Mouse (Mus musculus) midbrain, embryonic 16.5 days (tissue): ENCODE results near the gene Morf4l1. TPM values are rescaled to one million over a fixed set of nuclear protein-coding genes. Genes with fewer than 3 reads are reported as not detected.
"Not testable (repeated sequence)": the region's sequence is repeated elsewhere in the genome, so short reads cannot be mapped to it uniquely, and the experiment has no call there.

Source experiments
- ATAC-seq: fragments of 200-750 bp; cut with Nextera tagmentation; 2 replicates; pipeline ENCODE4 v1.8.0; 2017; ENCODE audit warnings: moderate TSS enrichment
- H3K27ac ChIP-seq: fragments of 300-500 bp; sonication (generic); 2 replicates; pipeline ENCODE4 v1.5.1; 2014; ENCODE audit warnings: mild to moderate bottlenecking, low read length, mixed read lengths
- H3K27me3 ChIP-seq: fragments of 300-500 bp; sonication (generic); 2 replicates; pipeline ENCODE4 v1.6.1; 2014; ENCODE audit warnings: low read depth, low read length, mixed read lengths; ENCODE audit not compliant: control insufficient read depth, insufficient read depth
- H3K36me3 ChIP-seq: fragments of 300-500 bp; sonication (generic); 2 replicates; pipeline ENCODE4 v1.6.1; 2014; ENCODE audit warnings: mild to moderate bottlenecking, low read length, moderate library complexity, mixed read lengths; ENCODE audit not compliant: control insufficient read depth, insufficient read depth
- H3K4me1 ChIP-seq: fragments of 300-500 bp; sonication (generic); 2 replicates; pipeline ENCODE4 v1.6.1; 2014; ENCODE audit warnings: mild to moderate bottlenecking, low read length, mixed read lengths; ENCODE audit not compliant: control insufficient read depth, insufficient read depth
- H3K4me2 ChIP-seq: fragments of 300-500 bp; sonication (generic); 2 replicates; pipeline ENCODE4 v1.6.1; 2014; ENCODE audit warnings: mild to moderate bottlenecking, low read length, mixed read lengths
- H3K4me3 ChIP-seq: fragments of 300-500 bp; sonication (generic); 2 replicates; pipeline ENCODE4 v1.5.1; 2014; ENCODE audit warnings: low read depth, mild to moderate bottlenecking, low read length, moderate library complexity, mixed read lengths
- H3K9ac ChIP-seq: fragments of 300-500 bp; sonication (generic); 2 replicates; pipeline ENCODE4 v1.6.1; 2014; ENCODE audit warnings: low read depth, low read length, mixed read lengths
- H3K9me3 ChIP-seq: fragments of 300-500 bp; sonication (generic); replicated peaks from 2 replicates; pipeline ENCODE4 v1.6.1; 2014; ENCODE audit warnings: mild to moderate bottlenecking, low read length, mixed read lengths; ENCODE audit not compliant: control insufficient read depth, poor library complexity, severe bottlenecking
- WGBS: fragments of 180-500 bp; shearing (Covaris S2); extraction: QIAGEN DNeasy Blood & Tissue Kit; methylation state at CpG from one replicate; pipeline ENCODE4 v1.1.7; 2014; 5-methylcytosine and 5-hydroxymethylcytosine counted together
- polyA plus RNA-seq: library from polyadenylated mRNA; unstranded; fragments of >200 nt; fragmentation: Nextera tagmentation; extraction: Ambion mirVana; gene quantifications from 2 replicates; pipeline ENCODE4 v1.2.1, GENCODE M21; 2015

Gene Morf4l1
- polyA plus RNA-seq, 1 experiment from 2014 or later, result 665 TPM

DNA sequence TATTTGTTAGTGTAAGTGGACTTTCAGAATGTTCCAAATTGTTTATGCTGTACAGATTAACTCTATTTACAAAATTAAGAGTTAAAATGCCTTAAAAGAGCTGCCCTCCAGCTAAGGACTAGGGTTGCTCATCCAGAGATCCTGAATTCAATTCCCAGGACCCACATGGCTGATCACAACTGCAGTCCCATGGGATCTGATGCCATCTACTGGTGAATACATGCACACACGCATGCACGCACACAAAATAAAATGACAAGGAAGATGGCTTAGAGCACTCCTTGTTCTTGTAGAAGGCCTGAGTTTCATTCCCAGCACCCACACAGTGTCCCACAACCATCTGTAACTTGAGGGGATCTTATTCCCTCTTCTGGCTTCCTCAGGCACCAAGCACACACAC is 13.8 kb downstream of the Morf4l1 start:
- Histone ChIP-seq H3K36me3 (peaks cover 32% of the 10 kb centered on the region), H3K27me3 (no peaks in the 10 kb centered on the region), H3K4me2 (no peak overlapping the region), H3K27ac (no peak overlapping the region), H3K4me3 (no peak overlapping the region), H3K4me1 (no peaks in the 10 kb centered on the region), H3K9ac (no peak overlapping the region), H3K9me3 (no peaks in the 10 kb centered on the region)
- 70% methylated on average over 2 of the region's 2 CpGs for WGBS
- no peak for ATAC-seq

DNA sequence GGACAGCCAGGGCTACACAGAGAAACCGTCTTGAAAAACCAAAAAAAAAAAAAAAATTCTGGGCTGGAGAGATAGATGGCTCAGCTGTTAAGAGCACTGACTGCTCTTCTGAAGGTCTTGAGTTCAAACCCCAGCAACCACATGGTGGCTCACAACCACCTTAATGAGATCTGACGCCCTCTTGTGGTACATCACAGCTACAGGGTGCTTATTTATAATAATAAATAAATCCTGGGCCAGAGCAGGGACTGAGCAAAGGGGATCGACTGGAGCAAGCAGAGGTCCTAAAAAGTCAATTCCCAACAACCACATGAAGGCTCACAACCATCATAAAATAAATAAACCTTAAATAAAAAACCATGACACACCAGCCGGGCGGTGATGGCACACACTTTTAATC is 15.6 kb downstream of the Morf4l1 start:
- Histone ChIP-seq H3K27me3 (no peaks in the 10 kb centered on the region), H3K9me3 (no peaks in the 10 kb centered on the region), H3K4me1 (no peaks in the 10 kb centered on the region), H3K9ac (no peak overlapping the region), H3K36me3 (peaks cover 36% of the 10 kb centered on the region), H3K27ac (no peak overlapping the region), H3K4me2 (no peak overlapping the region), H3K4me3 (no peak overlapping the region)
- no peak for ATAC-seq
- 88% methylated on average over 5 of the region's 5 CpGs for WGBS

DNA sequence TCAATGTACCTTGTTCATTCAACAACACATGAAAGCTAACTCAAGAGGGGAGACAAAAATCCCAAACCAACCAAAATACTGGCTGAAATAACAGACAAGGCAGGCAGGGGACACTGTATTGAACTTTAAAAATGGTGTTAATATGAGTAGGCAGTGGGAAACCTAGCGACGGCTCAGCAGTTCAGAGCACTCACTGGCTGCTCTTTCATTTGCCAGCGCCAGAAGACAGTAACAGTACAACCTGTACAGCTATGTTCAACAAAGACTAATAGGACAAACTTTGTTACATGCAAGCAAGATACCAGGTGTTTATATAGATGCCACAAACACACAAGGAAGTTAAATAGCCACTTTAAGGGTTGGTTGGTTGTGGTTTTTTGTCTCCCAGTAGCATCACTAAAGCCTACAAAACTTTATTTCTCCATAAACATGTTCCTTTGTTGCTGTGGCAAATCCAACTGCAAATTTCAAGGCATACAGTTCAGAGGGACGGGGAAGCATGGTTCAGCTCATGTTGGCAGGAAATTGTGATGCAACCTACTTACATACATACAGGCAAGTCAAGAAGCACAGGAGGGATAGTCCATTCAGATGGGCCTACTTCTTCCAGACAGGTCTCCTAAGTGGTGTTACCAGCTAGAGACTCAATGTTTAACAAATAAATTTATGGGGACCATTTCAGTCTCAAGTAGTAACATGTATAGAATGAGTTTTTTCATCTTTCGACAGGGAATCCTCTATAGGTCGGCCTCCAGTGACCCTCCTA is 25.1 kb downstream of the Morf4l1 start:
- Histone ChIP-seq H3K27me3 (no peaks in the 10 kb centered on the region), H3K9ac (no peak overlapping the region), H3K36me3 (peaks cover 40% of the 10 kb centered on the region), H3K4me1 (no peaks in the 10 kb centered on the region), H3K4me2 (no peak overlapping the region), H3K4me3 (no peak overlapping the region), H3K27ac (no peak overlapping the region), H3K9me3 (no peaks in the 10 kb centered on the region)
- 95% methylated on average over 6 of the region's 6 CpGs for WGBS
- ATAC-seq, result no peak

DNA sequence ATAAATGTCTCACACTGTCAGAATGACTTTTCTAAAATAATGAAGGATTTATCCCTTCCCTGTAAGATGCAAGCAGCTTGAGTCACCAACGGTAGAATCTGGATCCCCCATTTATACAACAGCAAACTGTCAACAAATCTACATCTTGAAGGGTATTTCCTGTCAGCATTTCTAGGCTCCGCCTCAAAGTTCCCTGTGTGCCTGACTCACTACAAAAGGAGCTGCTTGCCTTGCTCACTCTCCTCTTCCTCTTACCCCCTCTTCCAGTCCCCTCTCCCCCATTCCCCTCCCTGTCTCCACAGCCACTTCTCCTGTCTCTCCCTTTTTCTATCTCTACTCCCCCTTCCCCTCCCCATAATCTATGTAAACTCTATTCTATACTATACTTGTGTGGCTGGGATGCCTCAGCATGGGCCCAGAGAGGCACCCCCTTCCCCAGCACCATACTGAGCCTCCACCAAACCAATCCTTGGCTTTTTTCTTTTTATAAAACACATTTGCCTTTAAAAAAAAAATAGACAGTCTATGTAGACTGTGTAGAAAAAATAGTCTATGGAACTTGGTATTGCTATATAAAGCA is 26.6 kb downstream of the Morf4l1 start:
- no peaks in the 10 kb centered on the region for H3K9me3 ChIP-seq
- 85% methylated on average over 2 of the region's 2 CpGs for WGBS
- H3K4me1 ChIP-seq, result no peaks in the 10 kb centered on the region
- peak; percentile 55; the same call in 1 of the 2 replicates for ATAC-seq
- H3K36me3 ChIP-seq, result peaks cover 42% of the 10 kb centered on the region
- H3K9ac ChIP-seq, result no peak overlapping the region
- H3K4me3 ChIP-seq, result no peak overlapping the region
- no peaks in the 10 kb centered on the region for H3K27me3 ChIP-seq
- H3K4me2 ChIP-seq, result no peak overlapping the region
- no peak overlapping the region for H3K27ac ChIP-seq

DNA sequence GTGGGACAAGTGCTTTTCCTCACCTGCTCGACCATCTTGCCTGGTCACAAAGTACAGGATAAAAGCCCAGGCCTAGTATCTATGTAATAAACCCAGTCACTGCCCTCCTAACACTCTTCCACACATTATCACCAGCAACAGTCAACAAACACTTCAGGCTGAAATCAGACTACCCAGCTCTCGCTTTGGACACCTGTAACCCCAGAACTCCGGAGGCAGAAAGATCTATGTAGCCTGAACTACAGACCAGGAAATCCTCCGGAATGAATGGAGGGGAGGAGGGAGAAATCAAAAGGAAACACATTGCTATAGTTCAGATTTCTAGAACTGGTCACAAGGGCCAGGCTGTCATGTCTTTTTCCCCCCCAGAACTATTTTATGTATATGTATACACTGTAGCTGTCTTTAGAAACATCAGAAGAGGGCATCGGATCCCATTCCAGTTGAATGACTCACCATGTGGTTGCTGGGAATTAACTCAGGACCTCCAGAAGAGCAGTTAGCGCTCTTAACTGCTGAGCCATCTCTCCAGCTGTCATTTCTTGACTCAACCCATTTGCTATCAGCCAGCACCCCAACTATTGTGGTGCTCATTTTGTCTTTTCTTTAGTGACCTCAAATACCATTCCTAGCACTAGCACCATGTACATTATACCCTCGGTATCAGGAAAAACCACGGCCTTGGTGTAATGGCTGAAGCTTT is 29.7 kb downstream of the Morf4l1 start:
- Histone ChIP-seq H3K9me3 (no peaks in the 10 kb centered on the region), H3K27ac (no peak overlapping the region), H3K36me3 (peaks cover 30% of the 10 kb centered on the region), H3K4me2 (no peak overlapping the region), H3K27me3 (no peaks in the 10 kb centered on the region), H3K4me3 (no peak overlapping the region), H3K9ac (no peak overlapping the region), H3K4me1 (no peaks in the 10 kb centered on the region)
- no peak for ATAC-seq
- 93% methylated on average over 8 of the region's 8 CpGs for WGBS

DNA sequence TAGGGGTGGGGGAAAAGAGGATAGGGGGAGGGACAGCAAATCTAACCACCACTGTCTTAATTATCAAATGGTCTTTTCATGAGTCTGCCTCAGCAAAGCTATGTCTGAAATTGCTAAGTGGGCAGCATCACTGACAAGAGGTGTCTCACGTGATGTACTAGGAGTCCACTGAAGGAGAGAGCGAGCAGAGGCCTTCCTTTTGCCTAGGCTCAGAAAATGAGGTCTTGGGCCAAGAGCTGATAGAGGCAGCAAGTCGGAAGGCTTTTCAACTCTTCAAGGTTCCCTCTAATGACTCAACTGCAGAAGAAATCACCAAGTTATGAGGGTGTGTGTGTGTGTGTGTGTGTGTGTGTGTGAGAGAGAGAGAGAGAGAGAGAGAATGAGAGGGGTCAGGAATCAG is 30.4 kb downstream of the Morf4l1 start:
- Histone ChIP-seq H3K36me3 (peaks cover 22% of the 10 kb centered on the region), H3K27ac (no peak overlapping the region), H3K27me3 (no peaks in the 10 kb centered on the region), H3K4me2 (no peak overlapping the region), H3K4me3 (no peak overlapping the region), H3K9ac (no peak overlapping the region), H3K9me3 (no peaks in the 10 kb centered on the region), H3K4me1 (no peaks in the 10 kb centered on the region)
- 91% methylated on average over 3 of the region's 3 CpGs for WGBS
- ATAC-seq, result no peak

DNA sequence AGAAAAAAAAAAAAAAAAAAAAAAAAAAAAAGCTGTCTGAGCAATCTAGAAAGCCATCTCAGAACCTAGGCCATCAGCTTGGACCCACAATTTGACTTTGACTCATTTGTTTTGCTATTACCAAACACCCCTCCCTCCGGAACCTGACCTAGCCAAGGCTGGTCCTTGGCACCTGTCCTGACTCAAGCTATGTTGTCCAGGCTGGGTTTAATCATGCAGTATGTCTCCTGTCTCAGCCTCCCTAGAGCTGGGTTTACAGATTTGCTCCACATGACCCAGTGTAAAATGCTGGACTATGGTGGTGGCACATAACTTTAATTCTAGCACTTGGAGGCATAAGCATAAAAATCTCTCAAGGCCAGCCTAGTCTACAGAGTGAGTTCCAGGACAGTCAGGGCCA is 31.6 kb downstream of the Morf4l1 start:
- Histone ChIP-seq H3K27ac (no peak overlapping the region), H3K27me3 (no peaks in the 10 kb centered on the region), H3K4me3 (no peak overlapping the region), H3K4me1 (no peaks in the 10 kb centered on the region), H3K36me3 (peaks cover 16% of the 10 kb centered on the region), H3K9me3 (no peaks in the 10 kb centered on the region), H3K9ac (no peak overlapping the region), H3K4me2 (no peak overlapping the region)
- 95% methylated on average over 1 of the region's 1 CpGs for WGBS
- ATAC-seq, result 0 out of 2 replicates have a peak, but pooled peaks have one; percentile 21

DNA sequence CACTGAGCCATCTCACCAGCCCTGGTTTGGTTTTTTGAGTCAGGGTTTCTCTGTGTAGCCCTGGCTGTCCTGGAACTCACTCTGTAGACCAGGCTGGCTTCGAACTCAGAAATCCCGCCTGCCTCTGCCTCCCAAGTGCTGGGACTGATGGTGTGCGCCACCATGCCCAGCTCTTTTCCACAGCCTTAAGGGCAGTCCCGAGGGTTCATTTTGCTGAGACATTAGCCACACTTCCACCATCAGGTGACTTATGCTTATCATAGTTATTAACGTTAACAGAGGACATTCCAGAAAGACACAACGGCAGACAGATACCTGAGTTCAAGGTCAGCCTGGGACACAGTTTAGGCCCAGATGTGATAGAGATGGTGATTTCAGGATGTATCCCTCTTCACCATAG is 32.6 kb downstream of the Morf4l1 start:
- not testable (repeated sequence) for H3K4me2 ChIP-seq

DNA sequence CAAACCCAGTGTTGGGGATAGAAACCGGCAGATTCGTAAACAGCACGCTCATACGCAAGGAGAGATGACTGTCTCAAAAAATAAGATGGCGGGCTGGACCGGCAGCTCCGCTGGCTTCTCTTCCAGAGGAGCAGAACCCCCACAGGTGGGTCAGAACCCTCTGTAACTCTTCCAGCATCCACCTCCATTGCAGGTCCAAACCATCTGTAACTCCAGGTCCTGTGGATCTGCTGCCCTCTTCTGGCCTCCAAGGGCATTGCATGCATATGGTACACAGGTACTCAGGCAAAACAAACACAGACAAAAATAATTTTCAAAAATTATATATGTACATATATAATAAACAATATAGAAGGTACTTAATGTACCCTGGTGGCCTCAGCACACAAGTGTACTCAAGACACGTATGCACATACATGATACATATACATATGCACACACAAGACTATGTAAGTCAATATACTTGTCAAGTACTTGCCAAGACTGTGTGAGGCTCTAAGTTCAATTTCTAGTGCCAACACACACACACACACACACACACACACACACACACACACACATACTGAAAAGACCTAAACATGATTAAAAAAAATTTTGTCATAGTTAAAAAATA is 37.6 kb downstream of the Morf4l1 start:
- Histone ChIP-seq H3K9ac (no peak overlapping the region), H3K9me3 (no peaks in the 10 kb centered on the region), H3K4me2 (no peak overlapping the region), H3K27me3 (no peaks in the 10 kb centered on the region), H3K4me1 (no peaks in the 10 kb centered on the region), H3K36me3 (no peaks in the 10 kb centered on the region), H3K4me3 (no peak overlapping the region), H3K27ac (no peak overlapping the region)
- no peak for ATAC-seq
- 57% methylated on average over 8 of the region's 8 CpGs for WGBS

More for the DNA sequence above, 32.6 kb downstream of the Morf4l1 start:
- H3K36me3 ChIP-seq, result peaks cover 16% of the 10 kb centered on the region
- not testable (repeated sequence) for H3K27me3 ChIP-seq, H3K27ac ChIP-seq, H3K4me3 ChIP-seq, H3K9ac ChIP-seq, H3K9me3 ChIP-seq, H3K4me1 ChIP-seq, ATAC-seq
- WGBS, result 93% methylated on average over 6 of the region's 6 CpGs
